Mouse (Mus musculus): ENCODE measurements around the gene Eprs.
A peak's percentile ranks its signal among the peaks of the same experiment; 100 is the strongest.
"Not testable (repeated sequence)": the region's sequence is repeated elsewhere in the genome, so short reads cannot be mapped to it uniquely, and the experiment has no call there.

The Eprs gene

DNA sequence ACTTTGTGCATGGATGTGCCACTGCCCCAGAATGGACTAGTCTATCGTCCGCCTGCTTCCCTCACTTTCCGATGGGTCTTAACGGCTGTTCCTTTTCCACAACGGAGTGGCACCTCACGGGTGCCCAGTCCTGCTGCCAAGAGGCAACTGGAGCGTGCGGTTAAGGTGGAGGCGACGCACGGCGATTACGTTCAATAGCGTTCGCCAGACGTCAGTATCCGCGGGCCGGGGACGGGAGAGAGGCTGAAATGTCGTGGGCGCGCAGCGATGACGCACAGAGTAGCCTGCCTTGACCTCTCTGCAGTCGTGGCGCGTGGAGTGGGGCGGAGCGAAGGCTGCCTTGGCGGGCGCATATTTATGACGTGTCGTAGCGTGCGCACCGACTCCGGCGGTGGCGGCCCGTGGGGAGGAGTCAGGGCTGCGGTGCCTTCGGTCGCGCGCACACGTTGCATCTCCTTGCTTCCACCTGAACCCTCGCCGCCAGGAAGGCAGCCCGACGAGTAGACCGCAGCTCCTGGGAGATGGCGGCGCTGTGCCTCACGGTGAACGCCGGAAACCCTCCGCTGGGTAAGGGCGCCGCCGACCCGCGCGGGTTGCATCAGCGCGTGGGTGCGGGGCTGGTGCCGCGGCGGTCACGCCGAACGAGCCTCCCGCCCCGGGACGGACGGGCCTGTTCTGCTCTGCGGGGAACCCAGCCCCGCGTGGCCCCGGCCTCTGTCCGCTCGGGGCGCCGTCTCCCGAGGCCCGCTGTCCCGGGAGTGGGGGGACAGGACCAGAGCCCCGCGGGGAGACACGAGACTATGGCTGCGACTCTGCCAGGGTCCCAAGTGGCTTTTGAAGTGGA is at the start of gene Eprs:
TSS of gene Eprs (plus strand) at position 368 of the 844 bp plus-strand sequence.
- DNase-seq (ENCODE audit: extremely low read depth, insufficient read length, low spot score) = peak; percentile 99

DNA sequence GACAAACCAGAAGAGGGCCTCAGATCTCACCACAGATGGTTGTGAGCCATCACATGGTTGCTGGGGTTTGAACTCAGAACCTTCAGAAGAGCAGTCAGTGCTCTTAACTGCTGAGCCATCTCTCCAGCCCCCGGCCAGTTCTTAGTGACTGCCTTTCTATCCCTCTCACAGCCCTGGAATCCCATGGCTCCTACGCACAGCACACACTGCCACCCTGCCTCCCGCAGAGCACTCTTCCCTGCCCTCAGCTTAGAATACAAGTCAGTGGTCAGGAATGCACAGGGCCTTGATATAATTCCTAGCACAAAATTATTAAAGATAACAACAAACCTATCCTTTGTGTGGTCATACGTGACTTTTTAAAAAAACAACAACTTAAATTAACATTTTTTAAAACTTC is 48.3 kb upstream of the Eprs start:
- no peak for DNase-seq (ENCODE audit: extremely low read depth, insufficient read length, low spot score)

DNA sequence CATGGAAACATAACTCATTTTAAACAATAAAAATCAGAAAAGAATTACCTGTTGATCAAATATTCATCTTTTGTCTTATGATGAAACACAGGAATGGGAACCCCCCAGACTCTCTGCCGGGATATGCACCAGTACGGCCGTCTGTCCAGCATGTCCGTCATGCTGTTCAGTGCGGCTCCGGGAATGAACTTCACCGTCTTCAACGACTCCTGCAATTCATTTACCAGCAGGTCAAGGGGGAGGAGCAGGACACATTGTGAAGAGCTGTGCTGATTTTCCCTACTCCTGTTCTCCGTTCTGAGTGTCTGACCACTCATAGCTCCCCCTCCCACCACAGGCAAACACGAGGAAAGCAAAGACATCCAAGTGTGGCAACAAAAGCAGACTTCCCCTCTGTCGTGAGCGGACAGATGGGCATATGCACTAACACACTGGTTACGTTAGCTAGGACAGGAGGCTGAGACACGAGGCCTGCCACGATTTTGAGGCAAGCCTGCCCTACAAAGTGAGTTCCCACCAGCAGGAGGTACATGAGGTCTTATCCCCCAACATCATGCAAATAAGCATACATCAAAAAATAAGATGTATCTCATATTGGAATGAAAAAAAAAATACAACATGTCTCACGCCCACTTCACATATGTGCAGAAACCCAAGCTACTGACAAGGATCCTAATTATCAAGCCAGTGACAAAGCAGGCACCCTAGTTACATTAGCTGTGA is 46.8 kb upstream of the Eprs start:
- no peak for DNase-seq (ENCODE audit: extremely low read depth, insufficient read length, low spot score)

DNA sequence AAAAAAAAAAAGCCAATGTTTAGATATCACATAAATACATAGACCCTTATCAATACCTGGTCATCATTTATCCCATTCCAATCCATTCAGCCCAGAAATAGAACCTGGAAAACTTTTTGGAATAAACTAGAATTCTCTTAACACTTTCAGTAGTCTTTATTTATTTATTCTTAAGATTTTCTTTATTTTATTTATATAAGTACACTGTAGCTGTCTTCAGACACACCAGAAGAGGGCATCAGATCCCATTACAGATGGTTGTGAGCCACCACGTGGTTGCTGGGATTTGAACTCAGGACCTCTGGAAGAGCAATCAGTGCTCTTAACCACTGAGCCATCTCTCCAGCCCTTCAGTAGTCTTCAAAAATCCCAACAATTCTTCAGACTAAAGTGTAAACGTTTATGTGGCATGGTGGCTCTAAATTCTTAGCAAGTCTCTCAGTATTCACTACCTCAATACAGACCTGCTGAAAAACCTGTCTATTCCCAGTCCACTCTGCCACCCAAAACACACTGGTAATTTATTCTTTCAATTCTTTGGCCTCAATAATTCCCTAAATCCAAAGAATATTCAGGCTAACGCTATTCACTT is 35.0 kb upstream of the Eprs start:
- not testable (repeated sequence) for DNase-seq (ENCODE audit: extremely low read depth, insufficient read length, low spot score)

DNA sequence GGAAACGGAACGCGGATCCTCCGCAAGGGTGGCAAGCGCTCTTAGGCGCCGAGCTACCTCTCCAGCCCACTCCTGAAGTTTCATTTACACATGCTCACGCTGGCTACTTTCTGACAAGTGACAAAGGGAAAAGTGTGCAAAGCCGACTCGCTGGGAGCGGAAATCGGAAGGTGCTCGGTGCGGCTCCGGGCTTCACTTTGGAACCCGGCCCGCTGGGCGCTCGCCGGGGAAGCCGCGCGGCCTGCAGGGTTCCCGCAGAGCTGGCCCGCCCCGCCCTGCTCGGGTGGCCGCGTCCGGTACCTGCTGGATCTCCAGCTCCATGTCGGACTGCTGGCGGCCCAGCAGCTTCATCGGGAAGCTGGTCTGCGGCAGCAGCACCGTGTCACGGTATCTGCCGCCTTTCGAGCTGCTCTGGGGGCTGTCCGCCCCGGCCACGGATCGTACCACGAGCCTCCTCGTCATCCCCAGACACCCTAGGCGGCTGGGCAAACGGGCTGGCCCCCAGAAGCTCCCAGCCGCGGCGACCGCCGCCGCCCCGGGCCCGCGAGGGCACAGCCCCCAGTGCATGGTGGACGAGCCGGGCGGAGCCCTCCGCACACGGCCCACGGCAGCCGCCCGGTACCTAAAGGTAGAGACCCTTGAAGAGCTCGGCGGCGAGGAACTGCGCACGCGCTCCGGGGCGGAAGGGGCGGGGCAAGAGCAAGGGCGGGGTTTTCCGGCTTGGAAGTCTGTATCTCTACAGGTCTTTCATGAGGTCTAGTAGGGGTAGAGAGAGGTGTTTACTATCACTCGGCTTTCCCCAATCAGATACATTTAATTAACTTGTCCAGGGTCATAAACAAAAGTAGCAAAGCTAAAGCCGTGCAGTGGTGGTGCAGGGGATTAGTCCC is 33.9 kb upstream of the Eprs start, which contains the start of gene Iars2:
TSS of gene Iars2 (minus strand) at position 676 of the 890 bp plus-strand sequence.
- DNase-seq (ENCODE audit: extremely low read depth, insufficient read length, low spot score) = peak; percentile 93

DNA sequence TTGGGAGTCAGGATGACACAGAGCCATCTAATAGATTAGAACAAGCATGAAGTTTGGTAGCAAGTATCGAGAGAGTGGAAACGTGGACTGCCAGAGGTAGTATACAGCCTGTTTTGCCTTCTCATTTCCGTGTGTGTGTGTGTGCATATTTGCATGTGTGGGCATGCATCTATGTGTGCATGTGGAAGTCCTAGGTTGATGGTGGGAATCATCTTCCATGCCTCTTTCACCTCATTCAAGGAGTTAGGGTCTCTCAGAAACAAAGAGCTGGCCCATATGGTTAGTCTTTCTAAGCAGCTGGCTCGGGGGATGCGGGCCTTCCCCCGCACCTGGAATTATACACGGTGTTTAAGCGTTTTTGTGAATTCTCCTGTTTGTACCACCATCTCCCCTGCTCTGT is 33.0 kb upstream of the Eprs start:
- no peak for DNase-seq (ENCODE audit: extremely low read depth, insufficient read length, low spot score)

DNA sequence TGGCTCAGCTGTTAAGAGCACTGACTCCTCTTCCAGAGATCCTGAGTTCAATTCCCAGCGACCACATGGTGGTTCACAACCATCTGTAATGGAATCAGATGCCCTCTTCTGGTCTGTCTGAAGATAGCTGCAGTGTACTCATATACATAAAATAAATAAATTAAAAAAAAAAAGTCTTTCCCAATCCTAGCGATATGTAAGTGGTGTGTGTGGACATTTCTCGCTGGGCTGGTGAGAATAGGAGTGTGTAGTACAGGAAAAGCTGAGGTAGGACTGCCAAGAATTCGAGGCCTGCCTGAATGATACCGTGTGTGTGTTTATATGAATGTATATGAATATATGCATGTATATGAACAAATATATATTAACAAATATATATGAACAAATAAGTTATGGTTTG is 31.5 kb upstream of the Eprs start:
- DNase-seq (ENCODE audit: extremely low read depth, insufficient read length, low spot score) = no peak

DNA sequence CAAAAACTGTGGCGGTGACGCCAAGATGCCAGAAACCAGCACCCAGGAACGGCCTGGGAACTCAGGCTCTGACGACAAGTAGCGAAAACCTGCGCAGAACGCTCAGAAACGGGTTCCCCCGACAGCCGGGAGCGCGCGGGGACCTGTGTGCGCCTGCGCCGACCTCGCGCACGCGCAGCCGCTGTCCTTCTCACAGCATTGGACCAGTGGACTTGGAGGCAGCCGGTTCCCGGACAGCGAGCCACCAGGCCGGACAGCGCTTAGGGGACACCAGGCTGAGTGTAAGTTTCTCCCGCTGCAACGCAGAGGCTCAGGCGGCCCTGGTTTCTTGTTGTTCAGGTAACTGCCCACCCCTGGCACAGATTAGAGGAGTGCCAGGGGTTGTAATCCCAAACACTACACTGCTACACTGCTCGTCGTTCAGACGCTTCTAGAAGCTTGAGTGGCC is 30.8 kb upstream of the Eprs start, which contains the start of gene Bpnt1:
TSS of gene Bpnt1 (plus strand) at position 167 of the 448 bp plus-strand sequence.
- peak; percentile 97 for DNase-seq (ENCODE audit: extremely low read depth, insufficient read length, low spot score)

DNA sequence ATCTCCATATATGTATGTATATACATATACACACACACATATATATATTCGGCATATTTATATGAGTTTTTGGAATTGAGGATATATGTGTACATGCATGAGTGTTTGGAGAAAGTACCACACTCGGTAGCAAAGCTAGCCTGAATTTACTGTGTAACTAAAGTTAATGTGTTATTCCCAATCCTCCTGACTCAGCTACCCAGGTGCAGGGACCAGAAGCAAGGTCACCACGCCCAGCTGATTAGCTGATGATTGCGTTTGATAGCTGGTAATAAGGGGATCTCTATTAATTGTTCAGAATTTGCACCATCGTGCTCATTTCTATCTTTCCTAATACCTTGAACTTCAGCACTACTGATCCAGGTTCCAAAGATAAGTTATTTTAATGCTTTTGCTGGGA is 29.2 kb upstream of the Eprs start:
- no peak for DNase-seq (ENCODE audit: extremely low read depth, insufficient read length, low spot score)

DNA sequence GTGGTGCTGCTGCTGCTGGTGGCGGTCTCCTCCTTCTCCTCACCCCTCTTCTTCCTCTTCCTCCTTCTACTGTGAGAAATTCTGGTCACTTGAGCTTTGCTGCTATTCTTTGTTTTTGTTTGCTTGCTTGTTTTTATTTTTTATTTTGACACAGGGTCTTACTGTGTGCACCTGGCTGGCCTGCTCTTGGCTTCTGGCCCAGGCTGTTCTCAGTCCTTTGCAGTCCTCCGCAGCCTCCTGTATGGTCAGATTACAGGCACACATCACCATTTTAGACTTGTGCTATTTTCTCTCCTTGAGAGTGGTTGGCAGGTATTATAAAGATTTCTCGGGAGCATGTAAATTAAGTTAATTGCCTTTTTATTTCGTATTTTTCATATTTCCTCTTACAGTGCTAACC is 28.7 kb upstream of the Eprs start:
- no peak for DNase-seq (ENCODE audit: extremely low read depth, insufficient read length, low spot score)

DNA sequence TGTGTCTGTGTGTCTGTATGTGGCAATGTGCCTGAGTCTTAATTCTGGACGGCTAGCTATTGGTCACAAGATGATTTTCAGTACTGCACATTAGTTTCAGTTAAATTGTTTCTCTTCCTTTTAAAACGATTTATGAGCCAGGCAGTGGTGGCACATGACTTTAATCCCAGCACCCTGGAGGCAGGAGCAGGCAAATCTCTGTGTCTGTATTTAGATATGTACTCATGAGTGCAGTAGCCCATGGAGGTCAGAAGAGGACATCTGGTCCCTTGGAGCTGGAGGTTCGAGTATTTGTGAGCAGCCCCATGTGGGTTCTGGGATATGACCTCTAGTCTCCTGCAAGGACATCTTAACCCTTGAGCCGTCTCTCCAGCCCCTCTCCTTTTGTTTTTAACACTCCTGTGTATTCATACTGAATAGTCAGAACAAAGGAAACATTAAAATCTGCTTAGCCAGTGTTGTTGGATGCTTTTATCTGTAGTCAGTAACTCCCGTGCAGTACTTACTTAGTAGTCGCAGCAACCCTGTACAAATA is 27.5 kb upstream of the Eprs start:
- DNase-seq (ENCODE audit: extremely low read depth, insufficient read length, low spot score) = no peak

DNA sequence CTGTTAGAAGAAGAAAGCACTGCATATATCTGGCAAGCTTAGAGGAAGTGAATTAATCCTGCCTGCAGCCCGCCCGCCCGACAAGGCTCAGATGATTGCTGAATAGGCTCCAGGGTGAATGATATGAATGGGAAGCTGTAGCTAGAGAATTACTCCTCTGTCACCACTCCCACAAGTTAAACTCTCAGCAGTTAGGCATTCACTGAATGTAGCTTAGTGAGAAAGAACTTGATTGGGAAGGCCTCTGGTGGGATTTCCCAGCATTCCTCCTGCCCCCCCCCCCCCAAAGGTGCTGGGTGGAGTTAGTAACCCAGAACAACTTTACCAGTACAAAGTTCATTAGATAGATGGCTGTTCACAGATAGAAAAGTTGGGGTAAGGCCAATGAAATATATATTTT is 26.3 kb upstream of the Eprs start:
- no peak for DNase-seq (ENCODE audit: extremely low read depth, insufficient read length, low spot score)

DNA sequence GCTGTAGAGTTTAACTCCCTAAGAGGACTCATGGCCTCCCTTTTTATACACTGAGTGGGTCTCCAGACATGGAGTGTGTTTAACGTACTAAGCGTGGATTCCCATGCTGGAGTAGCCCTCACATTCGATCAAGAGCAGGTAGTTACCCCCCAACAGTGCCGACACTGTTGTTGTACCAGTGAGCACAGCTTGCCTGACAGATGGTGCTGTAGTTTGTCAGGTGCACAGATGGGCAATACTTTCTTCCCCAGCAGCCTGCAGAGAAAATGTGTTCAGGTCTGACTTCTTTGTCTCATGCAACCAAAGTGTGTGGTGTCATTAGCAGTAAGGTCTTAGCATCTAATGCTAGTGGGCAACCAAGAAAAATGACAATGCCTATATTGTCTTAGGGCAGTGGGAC is 20.4 kb upstream of the Eprs start:
- no peak for DNase-seq (ENCODE audit: extremely low read depth, insufficient read length, low spot score)

DNA sequence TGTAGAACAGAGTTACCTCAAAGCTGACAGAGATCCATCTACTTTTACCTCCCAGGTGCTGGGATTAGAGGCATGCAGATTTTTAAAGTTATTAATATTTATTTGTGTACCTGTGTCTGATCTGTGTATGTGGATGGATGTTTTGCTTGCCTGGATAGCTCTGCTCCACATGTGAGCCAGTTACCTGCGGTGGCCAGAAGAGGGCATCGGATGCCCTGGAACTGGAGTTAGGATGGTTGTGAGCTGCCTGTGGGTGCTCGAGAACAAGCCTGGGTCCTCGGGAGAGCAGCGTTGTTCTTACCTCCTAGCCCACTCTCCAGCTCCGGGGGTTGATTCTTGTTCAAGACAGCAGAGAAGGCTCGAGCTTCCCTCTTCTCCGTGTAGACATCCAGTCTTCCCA is 19.4 kb upstream of the Eprs start:
- no peak for DNase-seq (ENCODE audit: extremely low read depth, insufficient read length, low spot score)

DNA sequence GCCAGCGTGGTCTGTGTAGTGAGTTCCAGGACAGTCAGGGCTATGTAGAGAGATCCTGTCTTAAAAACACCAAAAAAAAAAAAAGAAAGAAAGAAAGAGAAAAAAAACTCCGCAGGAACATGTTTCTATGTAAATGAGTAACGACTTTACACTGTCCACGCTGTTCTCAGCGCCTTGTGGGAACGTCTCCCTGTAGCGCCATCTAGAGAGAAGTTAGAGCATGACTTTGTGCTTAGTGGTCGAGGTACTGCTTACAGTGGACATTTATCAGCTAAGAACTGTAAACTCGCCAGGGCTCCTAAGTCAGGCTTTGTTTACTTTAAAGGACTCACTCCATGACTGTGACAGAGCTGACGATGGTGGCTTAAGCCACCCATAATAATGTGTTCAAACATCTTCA is 16.7 kb upstream of the Eprs start:
- no peak for DNase-seq (ENCODE audit: extremely low read depth, insufficient read length, low spot score)

DNA sequence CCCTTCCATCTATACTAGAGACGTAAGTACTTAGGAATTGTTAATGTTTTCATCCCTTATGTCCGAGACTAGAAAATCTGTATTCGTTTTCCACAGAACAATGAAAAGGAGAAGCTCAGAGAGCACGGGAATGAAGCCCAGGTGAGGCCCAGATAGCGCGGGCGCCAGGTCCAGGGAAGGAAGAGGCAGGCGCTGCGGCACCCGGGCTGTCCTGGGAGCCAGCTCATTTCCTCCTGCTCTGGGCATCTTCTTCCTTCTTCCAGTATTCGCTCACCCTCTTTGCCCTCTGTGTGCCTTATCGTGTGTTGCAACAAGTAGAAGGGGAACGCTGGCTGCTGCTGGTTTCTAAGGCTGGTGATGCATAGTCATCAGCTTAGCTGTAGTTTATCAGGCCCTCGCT is 13.1 kb upstream of the Eprs start:
- no peak for DNase-seq (ENCODE audit: extremely low read depth, insufficient read length, low spot score)

DNA sequence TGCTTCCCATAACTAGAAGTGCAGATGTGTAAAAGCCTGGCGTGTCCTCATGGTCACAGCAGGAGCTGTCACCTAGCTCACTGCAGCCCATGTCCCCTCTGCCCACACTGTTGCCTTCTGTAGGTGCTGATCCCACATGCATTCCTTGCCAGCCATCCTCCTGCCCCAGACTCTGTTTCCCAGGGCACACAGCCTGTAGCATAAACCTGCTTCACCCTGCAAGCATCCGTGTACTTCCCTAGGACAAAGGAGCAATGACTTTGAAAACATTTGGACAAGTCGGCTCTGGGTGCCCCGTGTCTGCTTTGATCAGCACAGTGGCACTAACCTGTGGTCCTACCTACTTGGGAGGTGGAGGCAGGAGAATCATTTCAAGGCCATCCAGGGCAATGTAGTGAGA is 12.2 kb upstream of the Eprs start:
- no peak for DNase-seq (ENCODE audit: extremely low read depth, insufficient read length, low spot score)

DNA sequence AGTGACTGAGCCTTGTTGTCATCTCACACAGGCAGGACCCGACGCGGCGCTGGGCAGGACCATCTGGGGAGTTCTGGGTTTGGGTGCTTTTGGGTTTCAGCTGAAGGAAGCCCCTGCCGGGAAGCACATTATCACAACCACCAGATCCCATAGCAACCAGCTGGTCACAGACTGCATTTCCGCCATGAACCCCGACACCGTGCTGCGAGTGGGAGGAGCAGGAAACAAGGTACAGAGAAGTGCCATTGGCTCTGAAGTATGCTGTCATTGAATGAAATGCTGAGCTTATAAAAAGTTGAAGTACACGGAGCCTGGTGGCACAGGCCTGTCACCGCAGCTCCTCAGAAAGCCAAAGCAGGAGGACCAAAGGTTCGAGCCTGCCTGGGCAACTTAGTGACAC is 10.7 kb upstream of the Eprs start:
- DNase-seq (ENCODE audit: extremely low read depth, insufficient read length, low spot score) = no peak

DNA sequence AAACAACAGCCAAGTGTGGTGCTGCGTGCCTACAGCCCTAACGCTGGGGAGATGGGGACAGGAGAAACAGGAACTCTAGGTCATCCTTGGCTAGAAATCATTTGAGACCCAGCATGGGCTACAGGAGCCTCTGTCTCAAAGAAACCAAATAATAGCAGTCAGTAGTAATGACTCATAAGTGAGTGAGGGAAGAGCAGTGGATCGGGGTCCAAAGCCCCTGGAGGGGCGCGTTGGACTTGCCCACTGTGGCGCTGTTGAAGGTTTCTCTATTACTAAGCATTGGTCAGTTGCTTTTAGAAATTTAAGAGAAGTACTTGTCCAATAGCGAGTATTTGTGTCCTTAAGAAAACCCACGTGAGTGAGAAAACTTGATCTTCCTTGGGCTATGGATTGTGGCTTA is 9.5 kb upstream of the Eprs start:
- DNase-seq (ENCODE audit: extremely low read depth, insufficient read length, low spot score) = no peak

DNA sequence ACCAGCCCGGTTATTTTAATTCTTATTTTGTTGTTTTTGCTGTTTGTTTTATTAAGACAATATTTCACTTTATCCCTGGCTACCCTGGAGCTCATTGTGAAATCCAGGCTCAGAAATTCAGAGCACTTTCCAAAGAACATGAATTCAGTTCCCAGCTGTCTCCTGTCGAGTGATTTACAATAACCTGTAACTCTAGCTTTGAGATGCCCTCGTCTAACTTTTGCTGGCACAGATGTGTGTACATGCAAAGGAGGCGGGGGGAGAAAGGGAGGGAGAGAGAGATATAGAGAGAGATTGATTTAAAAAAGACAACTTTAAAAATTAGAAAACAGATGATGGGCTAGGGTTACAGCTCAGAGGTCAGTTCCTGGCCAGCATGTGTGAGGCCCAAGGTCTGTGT is 8.1 kb upstream of the Eprs start:
- DNase-seq (ENCODE audit: extremely low read depth, insufficient read length, low spot score) = no peak

Measured in 3134 (cell line).